Mouse (Mus musculus): ENCODE results near the gene BC030499. TPM values are rescaled to one million over a fixed set of nuclear protein-coding genes. Genes with fewer than 3 reads are reported as not detected.
A peak's percentile ranks its signal among the peaks of the same experiment; 100 is the strongest.

BC030499 gene
- polyA plus RNA-seq (2014; fragmentation: Nextera tagmentation; extraction: Ambion mirVana), result 0.17 TPM in 1 of 2 replicates, not detected in the other

- H3K36me3 ChIP-seq (ENCODE audit: control insufficient read depth, insufficient read depth, low read length), result peaks cover 10% of the 10 kb centered on the region
Measured at GRCm38 (mm10) chr11:78290654-78291053, at the start of gene BC030499. Gene BC030499 (plus strand): TSS chr11:78290841.

GRCm38 (mm10) chr11:78245261-78245626, 45.4 kb upstream of the BC030499 start:
- H3K27me3 ChIP-seq (ENCODE audit: control insufficient read depth, insufficient read depth, low read length), result no peaks in the 10 kb centered on the region
- H3K36me3 ChIP-seq (ENCODE audit: control insufficient read depth, insufficient read depth, low read length), result peaks cover 1% of the 10 kb centered on the region; the same call in 1 of the 2 replicates
- peak overlapping the region; percentile 83 for H3K4me2 ChIP-seq (ENCODE audit: low read depth)
- H3K9ac ChIP-seq (ENCODE audit: low read length), result peak overlapping the region; percentile 91
- peak overlapping the region; percentile 63; the same call in 1 of the 2 replicates for H3K27ac ChIP-seq (ENCODE audit: low read depth, low read length)
- H3K9me3 ChIP-seq (ENCODE audit: control insufficient read depth, low read length), result no peaks in the 10 kb centered on the region
- DNase-seq (ENCODE audit: low spot score) (no peak), ATAC-seq (ENCODE audit: insufficient read depth, low FRiP score, low TSS enrichment) (peak; percentile 53)
- H3K4me1 ChIP-seq (ENCODE audit: control insufficient read depth, insufficient read depth, low read length), result peaks cover 12% of the 10 kb centered on the region
- H3K4me3 ChIP-seq (ENCODE audit: low read depth, low read length), result peak overlapping the region; percentile 97
- 0% methylated on average over 19 of the region's 19 CpGs for WGBS

More at GRCm38 (mm10) chr11:78290654-78291053, at the start of gene BC030499:
- WGBS, result 95% methylated on average over 4 of the region's 4 CpGs
- Histone ChIP-seq H3K9ac (ENCODE audit: low read length) (no peak within 1 kb of the TSS), H3K4me2 (ENCODE audit: low read depth) (no peak within 1 kb of the TSS), H3K27ac (ENCODE audit: low read depth, low read length) (no peak within 1 kb of the TSS), H3K9me3 (ENCODE audit: control insufficient read depth, low read length) (no peaks in the 10 kb centered on the region), H3K27me3 (ENCODE audit: control insufficient read depth, insufficient read depth, low read length) (no peaks in the 10 kb centered on the region), H3K4me1 (ENCODE audit: control insufficient read depth, insufficient read depth, low read length) (no peaks in the 10 kb centered on the region), H3K4me3 (ENCODE audit: low read depth, low read length) (no peak within 1 kb of the TSS)
- ATAC-seq (ENCODE audit: insufficient read depth, low FRiP score, low TSS enrichment) (no peak), DNase-seq (ENCODE audit: low spot score) (no peak)

GRCm38 (mm10) chr11:78245627-78246317, 44.9 kb upstream of the BC030499 start, which contains the start of the genes Sdf2 and Supt6:
Gene Sdf2 (plus strand): TSS chr11:78245746.
Gene Supt6 (minus strand): TSS chr11:78245987.
- Histone ChIP-seq H3K4me1 (ENCODE audit: control insufficient read depth, insufficient read depth, low read length) (peaks cover 12% of the 10 kb centered on the region), H3K4me2 (ENCODE audit: low read depth) (peak within 1 kb of the TSS; percentile 83), H3K9me3 (ENCODE audit: control insufficient read depth, low read length) (no peaks in the 10 kb centered on the region), H3K36me3 (ENCODE audit: control insufficient read depth, insufficient read depth, low read length) (no peaks in the 10 kb centered on the region; the same call in 1 of the 2 replicates), H3K27ac (ENCODE audit: low read depth, low read length) (peak within 1 kb of the TSS; percentile 63), H3K4me3 (ENCODE audit: low read depth, low read length) (peak within 1 kb of the TSS; percentile 97), H3K9ac (ENCODE audit: low read length) (peak within 1 kb of the TSS; percentile 91), H3K27me3 (ENCODE audit: control insufficient read depth, insufficient read depth, low read length) (no peaks in the 10 kb centered on the region)
- ATAC-seq (ENCODE audit: insufficient read depth, low FRiP score, low TSS enrichment) (peak; percentile 92), DNase-seq (ENCODE audit: low spot score) (peak; percentile 93)
- WGBS, result under 1% methylated on average over 44 of the region's 50 CpGs

- Histone ChIP-seq H3K4me3 (ENCODE audit: low read depth, low read length) (peak overlapping the region; percentile 97), H3K9me3 (ENCODE audit: control insufficient read depth, low read length) (no peaks in the 10 kb centered on the region), H3K27me3 (ENCODE audit: control insufficient read depth, insufficient read depth, low read length) (no peaks in the 10 kb centered on the region), H3K27ac (ENCODE audit: low read depth, low read length) (no peak overlapping the region), H3K9ac (ENCODE audit: low read length) (no peak overlapping the region), H3K36me3 (ENCODE audit: control insufficient read depth, insufficient read depth, low read length) (peaks cover 3% of the 10 kb centered on the region; the same call in 1 of the 2 replicates), H3K4me2 (ENCODE audit: low read depth) (peak overlapping the region; percentile 83), H3K4me1 (ENCODE audit: control insufficient read depth, insufficient read depth, low read length) (peaks cover 12% of the 10 kb centered on the region)
- ATAC-seq (ENCODE audit: insufficient read depth, low FRiP score, low TSS enrichment), result no peak
- no peak for DNase-seq (ENCODE audit: low spot score)
- WGBS, result 52% methylated on average over 7 of the region's 7 CpGs
Measured at GRCm38 (mm10) chr11:78246318-78247011, 44.2 kb upstream of the BC030499 start.

GRCm38 (mm10) chr11:78247012-78247348, 43.7 kb upstream of the BC030499 start:
- Histone ChIP-seq H3K9me3 (ENCODE audit: control insufficient read depth, low read length) (no peaks in the 10 kb centered on the region), H3K27me3 (ENCODE audit: control insufficient read depth, insufficient read depth, low read length) (no peaks in the 10 kb centered on the region), H3K9ac (ENCODE audit: low read length) (no peak overlapping the region), H3K27ac (ENCODE audit: low read depth, low read length) (no peak overlapping the region), H3K4me3 (ENCODE audit: low read depth, low read length) (no peak overlapping the region), H3K4me1 (ENCODE audit: control insufficient read depth, insufficient read depth, low read length) (peaks cover 12% of the 10 kb centered on the region), H3K4me2 (ENCODE audit: low read depth) (no peak overlapping the region), H3K36me3 (ENCODE audit: control insufficient read depth, insufficient read depth, low read length) (peaks cover 3% of the 10 kb centered on the region; the same call in 1 of the 2 replicates)
- 53% methylated on average over 3 of the region's 3 CpGs for WGBS
- DNase-seq (ENCODE audit: low spot score), result no peak
- ATAC-seq (ENCODE audit: insufficient read depth, low FRiP score, low TSS enrichment), result no peak

GRCm38 (mm10) chr11:78247727-78248140, 42.9 kb upstream of the BC030499 start:
- WGBS, result 62% methylated on average over 4 of the region's 4 CpGs
- Histone ChIP-seq H3K4me1 (ENCODE audit: control insufficient read depth, insufficient read depth, low read length) (peaks cover 12% of the 10 kb centered on the region), H3K4me3 (ENCODE audit: low read depth, low read length) (no peak overlapping the region; the same call in 1 of the 2 replicates), H3K36me3 (ENCODE audit: control insufficient read depth, insufficient read depth, low read length) (peaks cover 7% of the 10 kb centered on the region), H3K9ac (ENCODE audit: low read length) (no peak overlapping the region), H3K4me2 (ENCODE audit: low read depth) (0 out of 2 replicates have a peak overlapping the region, but pooled peaks have one; percentile 7), H3K27me3 (ENCODE audit: control insufficient read depth, insufficient read depth, low read length) (no peaks in the 10 kb centered on the region), H3K27ac (ENCODE audit: low read depth, low read length) (no peak overlapping the region), H3K9me3 (ENCODE audit: control insufficient read depth, low read length) (no peaks in the 10 kb centered on the region)
- DNase-seq (ENCODE audit: low spot score) (no peak), ATAC-seq (ENCODE audit: insufficient read depth, low FRiP score, low TSS enrichment) (no peak; the same call in 1 of the 2 replicates)

GRCm38 (mm10) chr11:78256618-78257017, 34.0 kb upstream of the BC030499 start:
- Histone ChIP-seq H3K4me2 (ENCODE audit: low read depth) (no peak overlapping the region), H3K9me3 (ENCODE audit: control insufficient read depth, low read length) (no peaks in the 10 kb centered on the region), H3K9ac (ENCODE audit: low read length) (no peak overlapping the region), H3K4me1 (ENCODE audit: control insufficient read depth, insufficient read depth, low read length) (no peaks in the 10 kb centered on the region), H3K4me3 (ENCODE audit: low read depth, low read length) (no peak overlapping the region), H3K27me3 (ENCODE audit: control insufficient read depth, insufficient read depth, low read length) (0 out of 2 replicates have a peak, but pooled peaks cover 2% of the 10 kb centered on the region), H3K27ac (ENCODE audit: low read depth, low read length) (no peak overlapping the region), H3K36me3 (ENCODE audit: control insufficient read depth, insufficient read depth, low read length) (peaks cover 12% of the 10 kb centered on the region)
- WGBS, result 100% methylated on average over 1 of the region's 1 CpGs
- no peak for DNase-seq (ENCODE audit: low spot score)
- no peak for ATAC-seq (ENCODE audit: insufficient read depth, low FRiP score, low TSS enrichment)

GRCm38 (mm10) chr11:78260489-78261258, 30.0 kb upstream of the BC030499 start:
- Histone ChIP-seq H3K9me3 (ENCODE audit: control insufficient read depth, low read length) (no peaks in the 10 kb centered on the region), H3K4me2 (ENCODE audit: low read depth) (peak overlapping the region; percentile 75; the same call in 1 of the 2 replicates), H3K27ac (ENCODE audit: low read depth, low read length) (no peak overlapping the region), H3K9ac (ENCODE audit: low read length) (no peak overlapping the region), H3K4me1 (ENCODE audit: control insufficient read depth, insufficient read depth, low read length) (0 out of 2 replicates have a peak, but pooled peaks cover 5% of the 10 kb centered on the region), H3K36me3 (ENCODE audit: control insufficient read depth, insufficient read depth, low read length) (peaks cover 12% of the 10 kb centered on the region), H3K4me3 (ENCODE audit: low read depth, low read length) (peak overlapping the region; percentile 78), H3K27me3 (ENCODE audit: control insufficient read depth, insufficient read depth, low read length) (0 out of 2 replicates have a peak, but pooled peaks cover 2% of the 10 kb centered on the region)
- ATAC-seq (ENCODE audit: insufficient read depth, low FRiP score, low TSS enrichment), result no peak
- WGBS, result 95% methylated on average over 2 of the region's 2 CpGs
- no peak for DNase-seq (ENCODE audit: low spot score)

Measured in neural tube, embryonic 11.5 days (tissue).